Mouse (Mus musculus) heart, postnatal 14 days (tissue): ENCODE data around the gene Tmem26. TPM values are rescaled to one million over a fixed set of nuclear protein-coding genes. Genes with fewer than 3 reads are reported as not detected.

Source experiments
- total RNA-seq, 2 experiments: library from RNA; stranded (reverse); gene quantifications; 2 replicates each; pipeline ENCODE4 v1.2.3; 2021

Gene Tmem26
- total RNA-seq, 2 experiments from 2014 or later: 0.33 to 0.41 TPM

Other genes with a start within 250 kb of the Tmem26 start
- 10 to 100 TPM; 23.1 to 23.2 TPM for gene Cabcoco1, start 181.8 kb upstream of the Tmem26 start, total RNA-seq